Mouse (Mus musculus) limb, embryonic 12.5 days (tissue): ENCODE data around the gene Cuedc1. TPM values are rescaled to one million over a fixed set of nuclear protein-coding genes. Genes with fewer than 3 reads are reported as not detected.
"Not testable (repeated sequence)": the region's sequence is repeated elsewhere in the genome, so short reads cannot be mapped to it uniquely, and the experiment has no call there.

Source experiments
- ATAC-seq: fragments of 200-750 bp; cut with Nextera tagmentation; 2 replicates; pipeline ENCODE4 v1.8.0; 2017; ENCODE audit warnings: low read depth, moderate TSS enrichment; ENCODE audit not compliant: insufficient number of reproducible peaks, insufficient read depth, low FRiP score, low TSS enrichment
- H3K27ac ChIP-seq: fragments of 300-500 bp; sonication (generic); 2 replicates; pipeline ENCODE4 v1.5.1; 2016; ENCODE audit warnings: mild to moderate bottlenecking, moderate library complexity
- H3K27me3 ChIP-seq: fragments of 300-500 bp; sonication (generic); 2 replicates; pipeline ENCODE4 v1.6.1; 2016; ENCODE audit warnings: mild to moderate bottlenecking, moderate library complexity
- H3K36me3 ChIP-seq: fragments of 300-500 bp; sonication (generic); 2 replicates; pipeline ENCODE4 v1.6.1; 2016; ENCODE audit warnings: mild to moderate bottlenecking, moderate library complexity
- H3K4me1 ChIP-seq: fragments of 300-500 bp; sonication (generic); replicated peaks from 2 replicates; pipeline ENCODE4 v1.6.1; 2016
- H3K4me2 ChIP-seq: fragments of 300-500 bp; sonication (generic); 2 replicates; pipeline ENCODE4 v1.6.1; 2016; ENCODE audit warnings: mild to moderate bottlenecking, moderate library complexity
- H3K4me3 ChIP-seq: fragments of 300-500 bp; sonication (generic); replicated peaks from 2 replicates; pipeline ENCODE4 v1.5.1; 2016; ENCODE audit warnings: mild to moderate bottlenecking
- H3K9ac ChIP-seq: fragments of 300-500 bp; sonication (generic); replicated peaks from 2 replicates; pipeline ENCODE4 v1.6.1; 2016; ENCODE audit warnings: mild to moderate bottlenecking, moderate library complexity
- H3K9me3 ChIP-seq: fragments of 300-500 bp; sonication (generic); 2 replicates; pipeline ENCODE4 v1.6.1; 2016; ENCODE audit warnings: mild to moderate bottlenecking, moderate library complexity
- WGBS: fragments of 180-500 bp; shearing (Covaris S2); methylation state at CpG from one replicate; pipeline ENCODE4 v1.1.7; 2016; 5-methylcytosine and 5-hydroxymethylcytosine counted together
- polyA plus RNA-seq: library from polyadenylated mRNA; unstranded; fragments of >200 nt; fragmentation: Nextera tagmentation; extraction: Ambion mirVana; gene quantifications from 2 replicates; pipeline ENCODE4 v1.2.1, GENCODE M21; 2016

Cuedc1 gene
- polyA plus RNA-seq, 1 experiment from 2014 or later = 32.1 TPM

DNA sequence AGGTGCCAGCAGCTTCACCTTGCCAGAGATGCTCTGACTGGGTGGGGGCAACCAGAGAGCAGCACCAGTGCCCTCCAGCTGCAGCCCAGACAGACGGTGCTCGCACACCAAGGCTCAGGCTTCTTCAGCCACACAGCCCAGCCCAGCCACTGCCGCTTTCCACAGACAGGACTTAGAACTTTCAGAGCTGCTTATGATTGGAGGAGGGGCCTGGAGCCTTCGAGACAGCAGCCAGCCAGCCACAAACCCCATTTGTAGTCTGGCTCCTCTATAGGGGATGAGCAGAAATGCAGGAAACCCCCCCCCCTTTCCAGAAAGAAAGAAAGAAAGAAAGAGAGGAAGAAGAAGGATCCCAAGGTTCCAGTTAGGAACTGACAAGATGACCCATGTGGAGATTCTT lies 94.7 kb downstream of the Cuedc1 start:
- H3K4me2 ChIP-seq = peak overlapping the region; percentile 13; the same call in 1 of the 2 replicates
- no peak overlapping the region for H3K9ac ChIP-seq
- no peak for ATAC-seq
- 6% methylated on average over 4 of the region's 4 CpGs for WGBS
- H3K36me3 ChIP-seq = peaks cover 11% of the 10 kb centered on the region; the same call in 1 of the 2 replicates
- H3K27me3 ChIP-seq = peaks cover 61% of the 10 kb centered on the region
- no peaks in the 10 kb centered on the region for H3K9me3 ChIP-seq
- peaks cover 35% of the 10 kb centered on the region for H3K4me1 ChIP-seq
- no peak overlapping the region for H3K4me3 ChIP-seq
- H3K27ac ChIP-seq = no peak overlapping the region

DNA sequence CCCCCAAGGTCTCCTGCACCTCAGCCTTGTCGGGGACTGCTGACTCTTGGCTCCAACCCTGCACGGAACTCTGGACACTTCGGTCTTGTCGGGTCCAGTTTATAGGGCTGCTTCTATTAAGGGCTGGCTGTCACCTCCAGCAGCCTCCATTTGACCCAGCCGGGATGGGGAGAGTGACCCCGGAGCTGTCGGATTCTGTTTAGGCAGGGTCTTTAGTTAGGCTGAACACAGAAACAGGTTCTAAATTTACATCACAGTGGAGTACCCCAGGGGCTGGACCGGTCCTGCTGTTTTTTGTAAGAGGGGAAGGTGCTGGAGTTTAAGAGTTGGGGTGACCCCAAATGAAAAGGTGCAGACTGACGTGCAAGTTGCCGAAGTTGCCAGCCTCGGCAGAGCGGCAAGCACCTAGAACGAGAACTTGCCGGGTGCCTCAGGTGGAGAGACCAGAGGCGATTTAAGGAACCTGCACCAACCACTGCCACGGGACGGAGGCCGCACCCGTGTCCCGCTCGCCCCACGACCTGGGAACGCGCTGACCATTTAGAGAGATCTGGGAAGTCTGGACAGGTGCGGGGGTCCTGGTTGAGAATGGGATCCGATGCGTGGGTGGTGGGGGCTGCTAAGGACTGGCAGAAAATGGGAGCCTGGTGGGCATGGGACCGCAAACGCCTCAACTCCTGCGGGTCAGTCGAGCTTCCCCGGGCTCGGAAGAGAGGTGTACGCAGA lies 95.4 kb downstream of the Cuedc1 start:
- peaks cover 29% of the 10 kb centered on the region for H3K4me1 ChIP-seq
- peak overlapping the region; percentile 29 for H3K4me3 ChIP-seq
- WGBS = 3% methylated on average over 34 of the region's 34 CpGs
- H3K9me3 ChIP-seq = no peaks in the 10 kb centered on the region
- H3K9ac ChIP-seq = peak overlapping the region; percentile 45; the same call in 1 of the 2 replicates
- peaks cover 11% of the 10 kb centered on the region; the same call in 1 of the 2 replicates for H3K36me3 ChIP-seq
- no peak overlapping the region for H3K27ac ChIP-seq
- no peak for ATAC-seq
- H3K4me2 ChIP-seq = peak overlapping the region; percentile 56
- H3K27me3 ChIP-seq = peaks cover 61% of the 10 kb centered on the region

DNA sequence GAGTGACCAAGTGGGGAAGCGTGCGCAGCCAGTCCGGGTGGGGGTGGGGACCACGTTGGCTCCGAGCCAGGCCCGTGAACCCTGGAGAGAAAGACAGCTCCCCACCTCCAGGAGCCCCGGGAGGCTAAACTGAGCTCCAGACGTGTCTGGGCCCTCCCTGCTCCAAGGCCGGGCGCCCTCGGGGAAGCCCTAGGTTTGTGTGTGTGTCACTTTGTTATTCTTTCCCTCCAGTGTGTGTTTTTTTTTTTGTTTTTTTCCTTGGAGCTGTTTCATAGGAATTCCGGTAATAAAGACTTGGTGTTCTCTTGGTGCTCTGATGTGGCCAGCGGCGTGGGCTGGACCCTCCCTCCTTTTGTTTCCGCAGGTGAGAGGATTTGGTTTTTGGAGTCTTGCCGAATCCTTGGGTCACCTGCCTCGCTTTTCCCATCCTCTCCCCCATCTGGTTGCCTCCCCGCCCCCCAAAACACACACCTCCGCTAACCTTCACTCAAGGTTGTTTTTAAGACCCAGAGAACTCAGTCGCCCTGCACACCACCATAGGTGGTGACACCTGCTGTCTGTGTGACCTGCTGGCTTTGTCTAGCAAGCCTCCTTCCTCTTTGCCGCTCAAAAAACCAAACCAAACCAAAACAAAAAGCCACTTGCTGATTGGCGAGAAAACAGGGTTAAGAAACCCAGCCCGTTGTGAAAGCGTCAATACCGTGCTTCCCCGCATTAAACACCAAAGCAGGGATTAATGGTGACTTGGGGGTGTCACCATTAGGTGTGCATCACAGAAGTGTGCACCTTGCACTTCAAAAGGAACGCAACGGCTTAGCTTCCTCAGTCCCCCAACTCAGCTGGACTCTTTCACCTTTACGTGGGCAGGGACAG lies 96.2 kb downstream of the Cuedc1 start:
- Histone ChIP-seq H3K27ac (no peak overlapping the region), H3K27me3 (peaks cover 61% of the 10 kb centered on the region), H3K4me1 (peaks cover 28% of the 10 kb centered on the region), H3K9me3 (no peaks in the 10 kb centered on the region), H3K4me2 (peak overlapping the region; percentile 56), H3K4me3 (peak overlapping the region; percentile 29), H3K9ac (peak overlapping the region; percentile 45; the same call in 1 of the 2 replicates), H3K36me3 (peaks cover 6% of the 10 kb centered on the region; the same call in 1 of the 2 replicates)
- no peak for ATAC-seq
- 4% methylated on average over 29 of the region's 29 CpGs for WGBS

DNA sequence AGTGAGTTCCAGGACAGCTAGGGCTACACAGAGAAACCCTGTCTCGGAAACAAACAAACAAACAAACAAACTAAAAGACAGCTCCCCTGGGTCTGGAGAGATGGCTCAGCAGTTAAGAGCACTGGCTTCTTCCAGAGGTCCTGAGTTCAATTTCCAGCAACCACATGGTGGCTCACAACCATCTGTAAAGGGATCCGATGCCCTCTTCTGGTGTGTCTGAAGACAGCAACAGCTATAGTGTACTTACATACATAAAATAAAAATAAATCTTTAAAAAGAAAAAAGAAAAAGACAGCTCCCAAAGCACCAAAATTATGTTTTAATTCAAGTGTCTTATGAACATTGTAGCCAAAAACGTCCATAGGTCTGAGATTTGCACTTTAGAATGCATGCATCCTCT lies 97.8 kb downstream of the Cuedc1 start:
- not testable (repeated sequence) for H3K36me3 ChIP-seq, H3K9ac ChIP-seq, H3K4me2 ChIP-seq, ATAC-seq, H3K4me3 ChIP-seq, H3K9me3 ChIP-seq, H3K27ac ChIP-seq
- WGBS = 87% methylated on average over 3 of the region's 3 CpGs
- peaks cover 63% of the 10 kb centered on the region for H3K27me3 ChIP-seq
- peaks cover 28% of the 10 kb centered on the region for H3K4me1 ChIP-seq

DNA sequence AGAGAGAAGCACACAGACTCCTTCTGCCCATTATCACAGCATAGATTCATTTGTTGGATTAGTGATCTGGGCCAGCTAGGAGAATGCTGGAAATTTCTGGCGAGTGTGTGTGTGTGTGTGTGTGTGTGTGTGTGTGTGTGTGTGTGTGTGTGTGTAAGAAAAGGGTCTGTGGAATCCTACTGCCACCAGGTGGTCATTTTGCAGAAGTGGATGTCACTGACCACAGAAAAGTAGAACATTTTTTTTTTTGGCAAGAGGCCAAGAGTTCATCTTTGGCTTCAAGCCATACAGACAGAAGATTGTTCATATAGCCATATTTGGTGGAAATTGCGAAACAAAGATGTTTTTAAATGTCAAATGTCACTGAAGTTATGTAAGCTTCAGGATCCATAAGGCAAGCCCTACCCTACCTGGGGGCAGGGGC lies 99.3 kb downstream of the Cuedc1 start:
- no peak for ATAC-seq
- no peak overlapping the region for H3K27ac ChIP-seq
- H3K4me3 ChIP-seq = no peak overlapping the region
- H3K9ac ChIP-seq = no peak overlapping the region
- no peak overlapping the region for H3K4me2 ChIP-seq
- H3K4me1 ChIP-seq = peaks cover 26% of the 10 kb centered on the region
- H3K9me3 ChIP-seq = no peaks in the 10 kb centered on the region
- no peaks in the 10 kb centered on the region for H3K36me3 ChIP-seq
- WGBS = 4% methylated on average over 2 of the region's 2 CpGs
- peaks cover 54% of the 10 kb centered on the region for H3K27me3 ChIP-seq

DNA sequence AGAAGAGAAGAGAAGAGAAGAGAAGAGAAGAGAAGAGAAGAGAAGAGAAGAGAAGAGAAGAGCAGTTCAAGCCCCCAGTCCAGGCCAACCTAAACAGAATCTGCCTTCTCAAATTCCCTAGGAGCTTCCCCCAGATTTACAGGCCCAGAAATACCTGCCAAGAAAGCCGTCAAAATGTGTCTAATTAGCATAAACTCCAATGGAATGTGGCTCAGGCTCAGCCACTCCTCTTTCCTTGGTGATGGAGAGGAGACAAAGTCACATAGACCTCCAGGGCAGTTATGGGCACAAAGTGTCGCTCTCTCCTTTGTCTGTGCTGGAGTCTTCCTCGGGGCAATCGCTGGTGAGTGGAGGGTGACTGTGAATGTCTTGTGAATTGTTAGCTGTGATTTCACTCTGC lies 100.4 kb downstream of the Cuedc1 start:
- H3K4me3 ChIP-seq = no peak overlapping the region
- 45% methylated on average over 4 of the region's 4 CpGs for WGBS
- ATAC-seq = no peak
- no peak overlapping the region for H3K9ac ChIP-seq
- no peaks in the 10 kb centered on the region for H3K36me3 ChIP-seq
- peaks cover 43% of the 10 kb centered on the region for H3K27me3 ChIP-seq
- H3K27ac ChIP-seq = no peak overlapping the region
- peaks cover 20% of the 10 kb centered on the region for H3K4me1 ChIP-seq
- H3K4me2 ChIP-seq = no peak overlapping the region
- H3K9me3 ChIP-seq = no peaks in the 10 kb centered on the region

DNA sequence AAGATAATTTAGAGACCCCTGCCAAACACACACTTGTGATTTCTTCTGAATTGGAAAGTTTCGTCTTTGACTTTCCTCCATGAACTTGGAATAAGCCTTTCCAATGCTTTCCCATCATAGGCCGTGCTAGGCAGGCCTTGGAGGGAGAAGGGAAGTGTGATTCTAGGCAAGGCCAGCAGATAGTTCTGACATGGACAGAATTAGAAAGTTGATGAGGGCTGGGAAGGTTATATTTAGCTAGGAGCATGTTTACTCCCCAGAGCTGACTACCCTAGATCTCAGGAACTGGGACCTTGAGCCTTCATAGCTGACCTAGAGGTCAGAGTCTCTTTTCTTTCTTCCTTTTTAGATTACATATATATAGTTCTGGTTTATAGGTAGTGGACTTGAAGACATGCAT lies 103.3 kb downstream of the Cuedc1 start:
- WGBS = 68% methylated on average over 2 of the region's 2 CpGs
- no peak for ATAC-seq
- peaks cover 22% of the 10 kb centered on the region for H3K4me1 ChIP-seq
- no peak overlapping the region for H3K4me2 ChIP-seq
- H3K9ac ChIP-seq = no peak overlapping the region
- no peaks in the 10 kb centered on the region for H3K36me3 ChIP-seq
- no peaks in the 10 kb centered on the region for H3K9me3 ChIP-seq
- no peak overlapping the region for H3K27ac ChIP-seq
- H3K27me3 ChIP-seq = peaks cover 18% of the 10 kb centered on the region; the same call in 1 of the 2 replicates
- H3K4me3 ChIP-seq = no peak overlapping the region

DNA sequence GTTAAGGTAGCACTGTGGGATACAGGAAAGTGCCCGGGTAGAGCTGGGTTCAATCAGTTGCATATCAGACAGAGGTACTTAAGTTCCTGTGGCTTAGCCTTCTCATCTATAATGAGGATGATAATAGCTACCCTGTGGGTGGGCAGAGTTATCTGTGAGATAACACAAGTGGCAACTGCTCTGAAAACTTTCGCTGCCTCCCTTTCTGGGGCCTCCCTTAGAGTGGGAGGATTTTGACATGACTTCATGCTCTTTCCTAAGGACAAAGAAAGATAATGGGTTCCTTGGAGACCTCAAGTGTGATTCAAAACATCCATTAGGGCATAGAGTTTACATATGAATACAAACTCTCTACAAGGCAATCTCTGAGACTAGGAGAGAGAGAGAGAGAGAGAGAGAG lies 104.2 kb downstream of the Cuedc1 start:
- no peak overlapping the region for H3K4me3 ChIP-seq
- H3K9me3 ChIP-seq = no peaks in the 10 kb centered on the region
- 23% methylated on average over 2 of the region's 2 CpGs for WGBS
- ATAC-seq = no peak
- H3K36me3 ChIP-seq = peaks cover 2% of the 10 kb centered on the region; the same call in 1 of the 2 replicates
- H3K4me2 ChIP-seq = no peak overlapping the region
- no peak overlapping the region for H3K27ac ChIP-seq
- H3K27me3 ChIP-seq = peaks cover 13% of the 10 kb centered on the region; the same call in 1 of the 2 replicates
- H3K9ac ChIP-seq = no peak overlapping the region
- H3K4me1 ChIP-seq = peaks cover 22% of the 10 kb centered on the region

DNA sequence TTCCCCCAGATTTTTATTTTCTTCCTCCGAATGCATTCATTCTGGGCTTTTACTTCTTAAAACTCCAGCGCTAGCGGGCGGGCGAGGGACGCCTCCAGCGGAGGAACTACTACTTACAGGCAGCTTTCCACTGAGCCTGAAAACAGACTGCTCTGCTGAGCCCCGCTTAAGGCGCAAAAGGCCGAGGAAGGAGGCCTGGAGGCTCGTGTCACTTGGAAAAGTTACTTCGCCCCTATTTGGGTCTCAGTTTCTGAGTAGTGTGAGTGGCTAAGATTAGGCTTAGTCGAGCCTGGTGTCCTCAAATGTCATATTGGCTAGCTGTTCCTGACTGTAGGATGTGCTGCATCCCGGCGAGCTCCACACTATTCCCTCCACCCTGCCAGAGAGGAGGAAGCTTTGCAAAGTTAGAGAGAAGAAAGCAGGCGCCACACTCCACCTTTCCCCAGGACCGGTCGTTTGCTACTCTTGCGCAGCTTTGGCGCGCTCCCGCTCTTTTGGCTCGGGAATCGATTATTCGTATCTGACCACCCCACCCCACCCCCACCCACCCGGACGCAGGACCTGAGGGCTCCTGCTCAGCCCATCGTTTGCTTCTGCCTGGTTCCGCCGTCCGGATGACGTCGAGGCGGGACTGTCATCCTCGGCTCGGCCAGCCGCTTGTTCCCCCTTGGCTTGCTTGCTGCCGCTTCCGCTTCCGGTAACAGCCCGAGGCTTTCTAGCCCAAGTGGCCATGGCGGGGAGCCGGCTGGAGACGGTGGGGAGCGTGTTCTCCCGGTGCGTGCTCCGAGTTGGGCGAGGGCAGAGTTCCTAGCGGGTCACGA lies 106.1 kb downstream of the Cuedc1 start, which contains the start of gene Mrps23:
Gene Mrps23, plus strand, starts transcription at position 677 of the 821 bp plus-strand sequence.
- H3K4me3 ChIP-seq = peak within 1 kb of the TSS; percentile 85
- no peaks in the 10 kb centered on the region for H3K9me3 ChIP-seq
- peak; percentile 86 for ATAC-seq
- H3K36me3 ChIP-seq = peaks cover 13% of the 10 kb centered on the region
- peak within 1 kb of the TSS; percentile 81 for H3K9ac ChIP-seq
- peak within 1 kb of the TSS; percentile 95 for H3K27ac ChIP-seq
- peak within 1 kb of the TSS; percentile 95 for H3K4me2 ChIP-seq
- H3K27me3 ChIP-seq = peaks cover 13% of the 10 kb centered on the region; the same call in 1 of the 2 replicates
- under 1% methylated on average over 51 of the region's 51 CpGs for WGBS
- H3K4me1 ChIP-seq = peaks cover 22% of the 10 kb centered on the region

DNA sequence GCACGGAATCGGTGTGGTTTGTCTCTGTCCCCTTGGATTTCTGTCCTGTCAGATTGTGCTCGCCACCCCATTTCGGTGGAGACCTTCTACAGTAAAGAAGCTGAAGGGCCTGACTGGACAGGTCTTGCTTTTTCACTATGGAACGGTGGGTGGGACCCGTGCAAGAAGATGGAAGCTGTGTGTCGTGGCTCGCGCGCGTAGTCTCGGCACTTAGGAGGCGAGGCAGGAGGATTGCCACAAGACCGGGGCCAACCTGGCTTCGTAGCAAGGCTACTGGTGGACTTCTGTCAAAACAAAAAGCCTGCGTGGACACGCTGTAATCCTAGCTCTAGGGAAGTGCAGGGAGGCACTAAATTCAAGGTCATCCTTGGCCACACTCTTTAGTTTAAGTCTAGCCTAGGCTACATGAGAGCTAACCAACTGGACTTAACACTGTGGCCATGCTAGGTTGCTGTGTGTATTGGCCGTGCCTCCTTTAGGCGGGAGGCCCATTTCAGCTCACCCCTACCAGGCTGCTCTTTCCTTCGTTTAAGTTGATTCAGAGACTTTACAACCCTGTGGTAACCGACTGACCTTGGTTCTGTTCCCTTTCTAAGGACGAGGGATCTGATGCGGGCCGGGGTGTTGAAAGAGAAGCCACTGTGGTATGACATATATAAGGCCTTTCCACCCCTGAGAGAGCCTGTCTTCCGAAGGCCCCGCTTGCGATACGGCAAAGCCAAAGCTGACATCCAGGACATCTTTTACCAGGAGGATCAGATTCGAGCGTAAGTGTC lies 106.9 kb downstream of the Cuedc1 start:
- Histone ChIP-seq H3K4me1 (peaks cover 22% of the 10 kb centered on the region), H3K9me3 (no peaks in the 10 kb centered on the region), H3K4me3 (peak overlapping the region; percentile 85), H3K27ac (peak overlapping the region; percentile 95; the same call in 1 of the 2 replicates), H3K36me3 (peaks cover 22% of the 10 kb centered on the region), H3K9ac (peak overlapping the region; percentile 81), H3K4me2 (peak overlapping the region; percentile 95), H3K27me3 (peaks cover 8% of the 10 kb centered on the region; the same call in 1 of the 2 replicates)
- WGBS = 31% methylated on average over 30 of the region's 30 CpGs
- no peak for ATAC-seq
